Mouse (Mus musculus): ENCODE data around the gene Stn1.

DNA sequence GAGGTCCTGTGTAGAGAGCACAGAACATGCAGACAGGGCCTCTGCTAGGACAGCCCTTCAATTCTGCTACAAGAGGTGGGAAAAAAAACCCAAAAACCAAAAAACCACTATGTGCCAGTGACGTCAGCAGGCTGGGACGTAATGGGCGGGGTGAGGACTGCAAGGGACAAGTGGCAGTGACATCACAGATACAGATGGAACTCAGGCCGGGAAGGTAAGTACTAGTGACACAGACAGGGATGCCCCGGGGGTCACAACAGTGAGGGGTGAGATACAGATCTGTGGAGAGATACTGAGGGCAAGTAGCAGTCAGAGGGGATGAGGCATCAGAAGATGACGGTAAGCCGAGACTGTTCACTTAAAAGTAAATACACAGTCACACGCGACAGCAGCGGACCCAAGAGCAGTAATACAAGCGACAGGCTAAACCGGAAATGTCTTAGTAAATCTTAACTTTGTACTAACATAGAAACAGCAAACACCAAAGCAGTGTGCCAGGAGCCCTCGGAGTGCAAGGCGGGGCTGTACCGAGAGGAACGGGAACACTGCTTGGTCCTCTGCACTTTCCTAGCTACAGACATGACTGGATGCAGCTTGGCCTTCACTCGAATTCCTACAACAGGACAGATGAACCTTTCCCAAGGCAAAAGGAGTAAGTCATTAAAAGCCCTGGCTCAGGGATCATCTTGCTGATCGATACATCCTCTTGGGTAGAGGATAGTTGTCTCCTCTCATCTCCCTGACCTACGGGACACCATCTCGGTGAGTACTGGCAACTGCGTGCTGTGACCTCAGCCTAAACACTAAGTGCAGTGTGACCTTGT is 24.3 kb downstream of the Stn1 start:
- TF ChIP-seq CTCF (IDR thresholded peaks at IDR 0.05; ENCODE audit: low read depth): no peak
- no peak for TF ChIP-seq EP300 (IDR thresholded peaks at IDR 0.05; ENCODE audit: low read depth)
